Mouse (Mus musculus): Measurements from ENCODE around the gene Acad10. TPM values are rescaled to one million over a fixed set of nuclear protein-coding genes. Genes with fewer than 3 reads are reported as not detected.
A peak's percentile ranks its signal among the peaks of the same experiment; 100 is the strongest.

Gene Acad10
- polyA plus RNA-seq, 1 experiment = 2.8 TPM

DNA sequence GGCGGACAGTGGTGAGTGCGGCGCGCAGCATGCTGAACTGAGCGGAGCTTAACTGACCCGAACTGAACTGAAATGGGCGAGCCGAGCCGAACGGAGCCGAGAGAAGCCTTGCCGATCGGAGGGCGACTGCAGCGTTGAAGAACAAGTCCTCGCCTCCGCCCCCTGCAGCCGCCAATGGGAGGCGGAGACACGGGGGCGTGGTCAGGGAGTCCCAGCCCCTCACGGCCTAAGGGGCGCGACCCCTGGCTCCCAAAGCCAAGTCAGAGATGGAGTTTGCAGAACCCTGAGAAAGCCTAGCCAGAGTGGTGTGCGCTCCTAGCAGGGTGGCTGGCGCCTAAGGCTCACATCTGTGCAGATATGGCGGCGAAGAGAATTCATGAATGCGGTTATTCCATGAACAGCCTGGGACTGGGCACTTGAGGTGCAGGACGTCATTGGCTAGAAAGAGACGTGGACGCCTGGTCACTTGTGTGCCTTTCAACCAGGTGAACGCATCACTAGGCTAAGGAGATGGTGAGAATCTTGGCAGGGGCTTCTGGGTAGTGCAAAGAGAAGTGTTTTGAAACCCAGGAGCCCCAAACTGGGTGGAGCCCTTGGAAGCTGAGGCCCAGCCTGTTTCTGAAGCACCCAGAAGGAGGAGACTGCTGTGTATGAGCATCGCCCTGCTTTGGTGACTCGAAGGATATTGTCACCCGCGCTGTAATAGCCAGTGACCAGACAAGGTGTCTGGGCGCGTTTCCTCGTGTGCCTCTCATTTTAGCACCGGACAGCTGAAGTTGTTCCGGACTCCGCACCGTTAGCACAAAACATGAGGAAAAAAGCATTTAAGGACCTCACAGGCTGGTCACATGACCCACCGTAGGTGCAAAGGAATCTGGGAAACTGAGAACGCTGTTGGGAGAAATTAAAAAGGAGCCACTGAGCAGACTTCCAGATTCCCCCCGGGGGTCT lies 66.6 kb downstream of the Acad10 start, which contains the start of gene Aldh2:
Aldh2 (minus strand) TSS at position 374 of the 951 bp plus-strand sequence.
- TF ChIP-seq POLR2A (IDR thresholded peaks at IDR 0.05; ENCODE audit: borderline replicate concordance, extremely low read depth, insufficient read depth, insufficient read length, poor library complexity, severe bottlenecking) (peak; percentile 27; the same call in 1 of the 2 replicates), CTCF (IDR thresholded peaks at IDR 0.05; ENCODE audit: borderline replicate concordance, extremely low read depth, insufficient read depth, insufficient read length) (no peak)

DNA sequence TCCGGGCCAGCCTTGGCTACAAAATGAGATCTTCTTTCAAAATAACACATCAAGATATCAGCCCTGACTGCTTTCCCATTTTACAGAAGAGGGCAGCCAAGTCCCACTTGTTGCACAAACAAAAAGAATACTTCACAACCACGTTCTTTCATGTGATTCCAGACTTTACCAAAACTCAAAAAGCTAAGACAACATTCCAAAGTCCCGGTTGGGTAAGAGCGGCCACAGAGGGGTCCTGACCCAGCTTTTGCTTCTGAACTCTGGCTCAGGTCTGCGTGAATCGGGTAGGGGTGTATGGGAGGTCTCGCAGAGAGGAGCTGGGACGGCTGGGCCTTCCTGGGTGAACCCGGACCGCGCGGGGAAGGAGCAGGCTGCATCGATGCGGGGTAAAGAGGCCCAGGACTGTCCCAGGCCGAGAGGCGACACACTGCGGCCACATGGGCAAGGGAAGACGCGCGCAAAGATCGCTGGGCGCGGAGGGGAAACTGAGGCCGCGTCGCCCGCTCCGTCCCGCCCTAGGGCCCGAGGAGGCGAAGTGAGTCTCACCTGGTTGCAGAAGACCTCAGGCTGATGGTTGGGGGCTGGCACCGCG lies 67.4 kb downstream of the Acad10 start:
- DNase-seq (ENCODE audit: low read depth) = no peak
- no peak for TF ChIP-seq POLR2A (IDR thresholded peaks at IDR 0.05; ENCODE audit: borderline replicate concordance, extremely low read depth, insufficient read depth, insufficient read length, poor library complexity, severe bottlenecking)
- no peak for TF ChIP-seq CTCF (IDR thresholded peaks at IDR 0.05; ENCODE audit: borderline replicate concordance, extremely low read depth, insufficient read depth, insufficient read length)

More for the DNA sequence above, 66.6 kb downstream of the Acad10 start, which contains the start of gene Aldh2:
- DNase-seq (ENCODE audit: low read depth) = peak; percentile 90

DNA sequence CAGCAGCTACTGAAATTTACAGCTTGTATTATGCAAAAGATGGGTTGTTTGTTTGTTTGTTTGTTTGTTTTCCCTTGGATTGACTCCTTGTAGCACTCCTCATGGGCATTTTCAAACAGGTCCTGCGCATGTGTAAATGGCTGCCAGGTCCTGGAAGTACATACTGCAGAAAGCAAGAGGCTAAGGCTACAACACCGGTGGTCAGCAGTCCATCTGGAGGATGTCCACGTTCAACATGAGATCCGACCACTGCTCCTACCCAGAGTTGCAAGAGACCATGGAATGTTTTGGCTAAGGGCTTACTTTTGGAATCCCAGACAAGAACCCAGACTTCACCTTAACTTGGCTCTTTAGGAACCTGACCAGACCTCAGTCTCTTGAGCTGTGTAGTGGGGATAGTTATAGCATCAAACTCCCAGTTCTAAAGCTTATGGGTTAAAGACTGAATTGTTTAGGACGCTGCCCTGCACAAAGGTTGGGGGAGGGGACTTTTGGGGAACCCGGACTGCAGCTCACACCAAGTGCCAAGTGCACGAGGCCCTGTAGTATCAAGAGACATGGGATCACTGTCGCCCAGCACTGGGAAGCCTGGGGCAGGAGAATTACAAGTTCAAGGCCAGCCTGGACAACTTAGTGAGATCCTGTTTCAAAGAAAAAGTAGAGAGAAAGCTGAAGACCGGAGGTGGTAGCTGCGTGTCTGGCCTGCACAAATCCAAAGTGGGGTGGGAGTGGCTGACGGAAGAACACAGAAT lies 68.1 kb downstream of the Acad10 start:
- no peak for DNase-seq (ENCODE audit: low read depth)
- TF ChIP-seq CTCF (IDR thresholded peaks at IDR 0.05; ENCODE audit: borderline replicate concordance, extremely low read depth, insufficient read depth, insufficient read length) (no peak), POLR2A (IDR thresholded peaks at IDR 0.05; ENCODE audit: borderline replicate concordance, extremely low read depth, insufficient read depth, insufficient read length, poor library complexity, severe bottlenecking) (no peak)

DNA sequence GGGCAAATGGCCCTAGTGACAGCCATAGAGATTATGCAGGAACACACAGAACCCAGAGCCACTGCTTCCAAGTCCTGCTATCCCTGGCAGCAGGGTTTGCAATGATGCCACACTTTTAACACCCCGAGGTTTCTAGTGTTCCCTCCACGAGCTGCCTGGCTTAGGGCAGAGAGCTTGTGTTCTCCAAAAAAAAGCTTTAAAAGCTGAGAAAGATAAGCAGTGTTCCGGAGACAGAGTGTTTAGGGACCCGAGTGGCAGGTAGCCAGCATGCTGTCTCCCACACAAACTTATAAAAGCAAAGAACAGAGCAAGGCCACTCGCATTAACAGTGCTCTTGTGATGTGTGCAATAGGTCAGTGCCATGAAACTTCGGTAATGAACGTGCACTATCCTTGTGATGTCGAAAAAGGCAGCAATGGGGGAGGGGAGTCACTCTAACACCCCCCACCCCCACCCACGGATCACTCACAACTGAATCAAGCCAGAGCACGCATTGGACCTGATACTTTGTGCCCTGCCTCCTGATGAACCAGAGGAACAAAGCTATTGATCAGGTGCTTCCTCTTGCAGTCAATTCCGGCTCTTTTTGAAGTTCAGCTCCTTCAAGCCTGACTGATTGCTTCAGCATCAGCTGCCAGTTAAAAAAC lies 68.8 kb downstream of the Acad10 start:
- no peak for DNase-seq (ENCODE audit: low read depth)
- no peak for TF ChIP-seq POLR2A (IDR thresholded peaks at IDR 0.05; ENCODE audit: borderline replicate concordance, extremely low read depth, insufficient read depth, insufficient read length, poor library complexity, severe bottlenecking)

DNA sequence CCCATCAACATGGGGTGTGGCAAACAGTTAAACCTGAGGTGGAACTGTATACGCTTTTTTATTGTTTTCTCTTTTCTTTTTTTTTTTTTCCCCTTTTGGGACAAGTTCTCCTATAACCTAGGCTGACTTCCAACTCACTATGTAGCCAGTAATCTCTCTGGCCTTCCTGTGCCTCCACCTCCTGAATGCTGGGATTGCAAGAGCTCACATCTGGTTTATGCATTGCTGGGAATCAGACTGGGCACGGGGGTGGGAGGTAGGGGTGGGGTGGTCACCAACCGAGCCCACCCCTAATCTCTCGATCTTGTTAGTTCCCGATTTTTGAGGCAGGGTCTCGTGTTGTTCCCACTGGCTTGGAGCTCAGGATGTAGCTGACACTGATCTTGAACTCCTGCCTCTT lies 70.4 kb downstream of the Acad10 start:
- DNase-seq (ENCODE audit: low read depth) = no peak
- TF ChIP-seq POLR2A (IDR thresholded peaks at IDR 0.05; ENCODE audit: borderline replicate concordance, extremely low read depth, insufficient read depth, insufficient read length, poor library complexity, severe bottlenecking) (no peak), CTCF (IDR thresholded peaks at IDR 0.05; ENCODE audit: borderline replicate concordance, extremely low read depth, insufficient read depth, insufficient read length) (no peak)

DNA sequence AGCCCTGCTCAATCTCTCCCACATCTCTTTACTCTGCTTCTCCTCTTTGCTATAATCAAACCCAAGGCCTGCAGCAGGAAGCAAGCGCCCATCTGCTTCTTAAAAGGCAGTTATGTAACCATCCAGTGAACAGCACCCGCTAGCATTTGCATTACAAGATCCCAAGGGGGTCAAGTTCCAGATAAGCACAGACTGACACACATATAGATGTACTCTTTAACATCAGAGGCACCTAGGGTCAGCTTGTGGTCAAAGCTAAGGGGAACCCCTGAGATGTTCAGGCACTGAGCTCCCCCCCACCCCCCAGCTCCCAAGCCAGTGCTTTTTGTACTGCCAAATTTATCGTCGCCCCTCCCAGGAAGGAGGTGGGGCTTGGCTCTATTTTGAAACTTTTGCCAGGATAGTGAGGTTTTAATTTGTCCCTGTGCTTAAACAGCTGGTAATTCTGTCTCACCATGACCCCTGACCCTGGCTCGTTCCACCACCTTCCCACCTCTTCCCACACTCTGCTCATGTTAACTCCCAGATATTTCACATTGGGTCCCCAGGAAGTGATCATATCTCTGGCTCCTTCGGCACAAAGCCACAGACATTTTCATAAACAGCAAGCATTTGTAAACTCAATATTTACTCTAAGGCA lies 73.8 kb downstream of the Acad10 start:
- TF ChIP-seq CTCF (IDR thresholded peaks at IDR 0.05; ENCODE audit: borderline replicate concordance, extremely low read depth, insufficient read depth, insufficient read length) = no peak
- no peak for TF ChIP-seq POLR2A (IDR thresholded peaks at IDR 0.05; ENCODE audit: borderline replicate concordance, extremely low read depth, insufficient read depth, insufficient read length, poor library complexity, severe bottlenecking)

DNA sequence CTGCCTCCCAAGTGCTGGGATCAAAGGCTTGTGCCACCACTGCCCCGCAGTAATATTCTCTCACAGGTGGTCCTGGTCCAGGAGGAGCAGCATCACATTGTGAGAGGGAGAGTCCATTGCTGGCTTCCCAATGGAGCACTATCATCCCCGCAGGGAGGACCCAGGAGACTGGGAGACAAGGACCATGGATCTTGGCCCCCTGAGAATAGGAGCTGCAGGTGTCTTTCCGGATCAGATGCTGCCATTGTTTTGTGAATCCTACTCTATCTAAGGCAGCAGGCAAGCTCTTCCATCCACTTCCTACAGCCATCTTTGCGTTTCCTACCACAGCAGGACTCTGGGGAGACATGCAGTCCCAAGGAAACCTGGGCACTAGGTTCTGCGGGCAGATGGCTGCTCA lies 74.6 kb downstream of the Acad10 start:
- TF ChIP-seq CTCF (IDR thresholded peaks at IDR 0.05; ENCODE audit: borderline replicate concordance, extremely low read depth, insufficient read depth, insufficient read length) (no peak), POLR2A (IDR thresholded peaks at IDR 0.05; ENCODE audit: borderline replicate concordance, extremely low read depth, insufficient read depth, insufficient read length, poor library complexity, severe bottlenecking) (no peak)

More for the DNA sequence above, 73.8 kb downstream of the Acad10 start:
- DNase-seq (ENCODE audit: low read depth) = no peak

DNA sequence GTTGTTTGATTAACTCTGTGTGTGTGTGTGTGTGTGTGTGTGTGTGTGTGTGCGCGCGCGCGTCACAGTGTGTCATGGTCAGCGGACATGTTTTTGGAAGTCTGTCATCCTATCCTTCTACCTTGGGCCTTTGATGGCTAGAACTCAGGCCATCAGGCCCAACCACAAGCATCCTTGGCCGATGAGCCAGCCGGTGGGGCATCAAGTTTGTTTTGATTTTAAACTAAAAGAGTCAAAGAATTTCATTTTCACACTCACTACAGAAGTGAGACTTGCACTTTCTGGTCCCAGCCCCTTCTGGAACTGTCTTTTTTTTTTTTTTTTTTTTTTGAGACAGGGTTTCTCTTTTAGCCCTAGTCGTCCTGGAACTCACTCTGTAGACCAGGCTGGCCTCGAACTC lies 75.3 kb downstream of the Acad10 start:
- no peak for DNase-seq (ENCODE audit: low read depth)
- no peak for TF ChIP-seq POLR2A (IDR thresholded peaks at IDR 0.05; ENCODE audit: borderline replicate concordance, extremely low read depth, insufficient read depth, insufficient read length, poor library complexity, severe bottlenecking)
- no peak for TF ChIP-seq CTCF (IDR thresholded peaks at IDR 0.05; ENCODE audit: borderline replicate concordance, extremely low read depth, insufficient read depth, insufficient read length)

More for the DNA sequence above, 74.6 kb downstream of the Acad10 start:
- no peak for DNase-seq (ENCODE audit: low read depth)

DNA sequence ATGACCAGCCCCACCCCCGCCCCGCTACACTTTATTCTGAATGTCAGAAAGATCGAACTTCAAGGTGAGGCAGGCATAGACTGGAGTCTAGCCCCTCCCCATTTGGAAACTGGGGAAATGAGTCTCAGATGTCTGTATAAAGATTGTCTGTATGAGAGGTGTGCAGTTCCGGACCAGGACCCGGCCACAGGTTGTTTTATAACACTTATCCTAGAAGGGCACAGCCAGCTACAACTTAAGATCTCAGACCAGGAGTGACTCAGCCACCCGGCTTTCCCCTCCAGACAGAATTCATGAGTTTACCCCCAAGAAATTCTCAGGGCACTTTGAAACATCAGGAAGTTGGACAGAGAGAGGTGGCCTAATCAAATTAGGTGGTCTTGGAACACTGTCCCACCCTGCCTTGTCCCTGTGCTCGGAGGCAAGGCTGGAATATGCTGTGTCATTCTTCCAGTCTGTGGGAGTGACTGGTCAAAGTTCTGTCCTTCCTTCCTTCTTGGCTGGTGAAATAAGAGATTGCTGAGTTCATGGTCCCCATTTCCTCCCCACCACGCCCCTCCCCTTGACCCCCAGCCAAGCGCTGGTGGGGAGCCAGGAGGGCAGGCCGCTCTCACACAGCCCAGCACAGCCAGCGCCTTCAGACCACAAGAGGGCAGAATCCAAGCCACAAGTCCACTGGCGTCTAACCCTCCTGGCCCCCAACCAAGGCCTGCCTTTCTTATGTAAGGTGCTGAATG lies 76.4 kb downstream of the Acad10 start:
- TF ChIP-seq CTCF (IDR thresholded peaks at IDR 0.05; ENCODE audit: borderline replicate concordance, extremely low read depth, insufficient read depth, insufficient read length) = peak; percentile 41; the same call in 1 of the 2 replicates
- no peak for TF ChIP-seq POLR2A (IDR thresholded peaks at IDR 0.05; ENCODE audit: borderline replicate concordance, extremely low read depth, insufficient read depth, insufficient read length, poor library complexity, severe bottlenecking)
- DNase-seq (ENCODE audit: low read depth) = peak; percentile 49

DNA sequence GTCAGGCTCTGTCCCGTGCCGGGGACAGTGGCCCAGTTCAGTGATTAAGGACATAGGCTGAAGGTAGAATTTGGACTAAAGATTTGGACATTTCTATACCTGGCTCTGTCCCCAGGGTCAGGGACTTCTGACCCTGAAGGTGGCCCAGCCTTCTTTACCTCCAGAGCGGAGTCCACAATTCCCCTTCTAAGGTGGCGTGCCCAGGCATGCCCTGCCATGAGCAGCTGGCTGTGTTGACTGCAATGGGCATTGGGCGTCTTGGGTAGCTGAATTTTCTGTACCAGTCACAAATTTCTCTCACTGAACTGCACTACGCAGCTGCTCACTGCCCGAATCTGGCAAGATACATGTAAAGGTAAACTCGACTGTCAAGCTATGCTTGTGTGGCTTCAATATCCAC lies 78.4 kb downstream of the Acad10 start:
- no peak for DNase-seq (ENCODE audit: low read depth)
- TF ChIP-seq CTCF (IDR thresholded peaks at IDR 0.05; ENCODE audit: borderline replicate concordance, extremely low read depth, insufficient read depth, insufficient read length) (no peak), POLR2A (IDR thresholded peaks at IDR 0.05; ENCODE audit: borderline replicate concordance, extremely low read depth, insufficient read depth, insufficient read length, poor library complexity, severe bottlenecking) (no peak)

All from brain, embryonic 14.5 days (tissue).